Mouse (Mus musculus) thymus, postnatal 36 days (tissue): ENCODE data around the gene Gas1.

ENCODE experiments used
- DNase-seq, 2 experiments: peaks; one replicate each; pipeline ENCODE4 v3.0.0; 2022; ENCODE audit warnings: mixed read lengths in 2 of 2

Gene Gas1

DNA sequence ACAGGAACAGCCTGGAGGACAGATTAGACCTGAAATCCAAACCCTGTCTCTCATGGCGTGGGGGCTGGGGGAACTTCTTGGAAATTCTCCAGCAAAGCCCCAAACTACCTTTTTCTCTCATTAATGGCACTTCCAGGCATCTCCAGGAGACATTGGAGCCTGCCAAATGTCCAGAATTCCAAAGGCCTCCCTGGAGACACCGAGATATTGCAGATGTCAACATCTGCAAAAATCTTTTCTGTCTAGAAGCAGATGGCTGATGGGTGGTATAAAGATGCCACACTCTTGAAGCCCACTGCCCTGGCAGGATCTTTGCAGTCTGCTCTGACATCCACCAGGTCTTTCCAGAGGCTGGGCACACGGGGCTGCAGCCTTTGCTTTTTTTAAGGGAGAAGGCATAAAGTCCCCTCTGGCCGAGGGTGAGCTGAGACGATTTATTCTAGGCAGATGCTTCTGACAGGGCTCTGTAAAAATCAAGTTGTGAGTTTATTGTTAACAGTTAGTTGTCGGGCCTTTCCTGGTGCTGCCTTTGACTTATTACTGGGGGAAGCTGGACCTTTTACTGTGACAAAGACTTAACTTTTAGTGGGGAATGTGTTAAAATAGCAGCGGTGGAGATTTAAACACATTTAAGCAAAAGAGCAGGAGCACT is 4.7 kb downstream of the Gas1 start:
- no peak for DNase-seq

- no peak for DNase-seq
Measured at GRCm38 (mm10) chr13:60171781-60172180, 5.4 kb downstream of the Gas1 start.

GRCm38 (mm10) chr13:60170898-60171715 is 6.1 kb downstream of the Gas1 start:
- no peak for DNase-seq

DNA sequence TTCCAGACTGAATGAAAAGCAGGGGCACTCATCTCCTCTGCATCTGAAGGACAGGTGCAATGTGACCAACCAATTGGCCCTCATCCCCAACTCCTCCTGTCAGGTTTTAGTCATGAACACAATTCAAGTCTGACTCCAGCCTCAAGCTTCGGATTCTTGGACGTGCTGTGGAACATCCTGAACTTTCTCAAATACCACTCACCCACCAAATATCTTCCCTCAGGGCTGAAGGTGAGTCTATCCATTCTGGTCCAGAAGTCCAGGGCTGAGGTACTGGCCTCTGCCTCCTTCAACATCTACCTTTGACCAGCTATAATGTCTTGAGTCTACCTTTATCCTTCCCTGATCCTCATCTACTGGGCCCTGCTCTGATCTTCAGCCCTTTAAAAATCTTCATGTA is 8.1 kb downstream of the Gas1 start:
- no peak for DNase-seq

DNA sequence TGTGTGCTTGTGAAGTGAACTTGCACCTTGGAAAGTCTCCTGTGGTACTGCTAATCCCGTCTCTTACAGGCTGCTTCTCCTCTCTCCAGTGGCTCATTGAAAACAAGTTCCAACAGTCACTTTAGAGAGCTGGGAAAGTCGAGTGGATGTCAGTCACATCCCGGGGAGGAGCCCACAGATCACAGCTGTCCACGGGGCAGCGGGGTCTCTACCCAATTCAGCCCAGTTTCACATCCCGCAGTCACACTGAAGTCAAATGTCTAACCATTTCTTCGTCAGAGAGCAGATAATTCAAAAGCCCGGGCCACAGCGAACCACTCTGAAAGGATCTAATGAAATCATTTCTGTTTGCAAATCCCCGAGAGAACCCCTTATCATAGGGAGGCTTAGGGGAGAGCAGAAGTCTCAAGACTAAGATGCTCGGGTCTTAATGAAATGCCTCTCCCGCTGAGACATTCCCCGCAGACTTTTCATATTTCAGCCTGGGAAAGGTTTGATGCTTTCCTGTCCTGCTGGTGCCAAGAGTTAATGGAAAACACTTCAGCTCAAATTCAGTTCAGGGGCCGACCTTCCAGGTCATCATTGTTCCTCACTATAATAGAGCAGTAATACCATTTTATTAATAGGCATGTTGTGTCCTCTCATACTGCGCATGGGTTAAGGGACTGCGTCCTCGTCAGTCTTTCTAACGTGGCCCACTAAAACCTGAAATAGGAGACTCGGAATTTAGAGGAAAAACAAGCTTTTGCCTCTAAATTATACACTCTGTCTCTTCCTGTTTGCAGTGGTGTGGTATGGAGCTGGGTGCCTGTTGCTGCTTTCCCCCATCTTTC is 20.7 kb downstream of the Gas1 start:
- no peak for DNase-seq

DNA sequence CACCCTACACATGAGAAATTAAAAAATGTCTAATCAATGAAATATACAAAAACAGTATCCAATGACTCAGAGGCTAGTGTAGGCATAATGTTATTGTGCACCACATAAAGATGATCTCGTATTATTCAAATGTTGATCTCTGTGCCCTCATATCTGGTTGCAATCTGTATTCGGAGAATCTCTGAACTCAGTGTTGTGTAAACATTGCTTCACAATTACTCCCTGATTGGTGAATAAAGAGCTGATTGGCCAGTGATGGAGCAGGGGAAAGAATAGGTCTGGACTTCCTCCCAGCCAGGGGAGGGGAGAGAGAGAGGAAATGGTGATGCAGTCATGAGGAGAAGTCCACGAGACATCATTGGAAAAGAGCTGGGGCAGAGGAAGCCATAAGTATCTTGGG is 23.0 kb downstream of the Gas1 start:
- DNase-seq, result no peak

DNA sequence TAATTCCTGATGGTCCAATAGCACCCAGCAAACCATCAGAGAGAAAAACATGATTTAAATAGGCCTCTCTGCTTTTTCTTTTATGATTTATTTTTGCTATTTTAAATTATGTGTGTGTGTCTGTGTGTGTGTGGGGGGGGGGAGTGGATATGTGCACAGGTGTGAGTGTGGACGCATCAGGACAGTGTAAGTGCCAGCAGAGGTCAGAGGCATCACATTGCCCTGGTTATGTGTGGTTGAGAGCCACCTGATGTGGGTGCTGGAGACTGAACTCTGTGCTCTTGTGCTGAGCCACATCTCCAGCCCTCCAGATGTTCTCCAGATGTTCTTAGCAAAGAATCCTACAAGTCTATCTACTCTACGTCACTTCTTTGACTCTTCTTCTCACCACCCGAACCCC is 28.9 kb downstream of the Gas1 start:
- no peak for DNase-seq

DNA sequence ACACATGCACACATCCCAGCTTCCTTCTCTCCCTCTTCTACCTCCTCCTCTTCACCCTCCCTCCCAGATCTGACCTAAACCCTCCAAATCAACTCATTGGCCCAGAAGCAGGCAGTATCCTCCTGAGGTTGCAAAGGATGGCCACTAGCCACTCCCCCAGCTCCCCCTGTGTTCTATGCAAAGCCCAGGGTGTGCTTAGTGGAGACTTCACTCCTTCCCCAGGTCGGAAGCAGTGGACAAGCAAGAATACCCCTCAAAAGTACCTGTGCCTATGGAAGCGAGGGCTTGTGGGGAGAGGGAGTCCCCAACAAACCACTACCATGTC is 29.3 kb downstream of the Gas1 start:
- no peak for DNase-seq

- no peak for DNase-seq
Measured at GRCm38 (mm10) chr13:60146994-60147856, 29.9 kb downstream of the Gas1 start.

GRCm38 (mm10) chr13:60146231-60146630 is 30.9 kb downstream of the Gas1 start:
- no peak for DNase-seq

- no peak for DNase-seq
Measured at GRCm38 (mm10) chr13:60136962-60137361, 40.2 kb downstream of the Gas1 start.

DNA sequence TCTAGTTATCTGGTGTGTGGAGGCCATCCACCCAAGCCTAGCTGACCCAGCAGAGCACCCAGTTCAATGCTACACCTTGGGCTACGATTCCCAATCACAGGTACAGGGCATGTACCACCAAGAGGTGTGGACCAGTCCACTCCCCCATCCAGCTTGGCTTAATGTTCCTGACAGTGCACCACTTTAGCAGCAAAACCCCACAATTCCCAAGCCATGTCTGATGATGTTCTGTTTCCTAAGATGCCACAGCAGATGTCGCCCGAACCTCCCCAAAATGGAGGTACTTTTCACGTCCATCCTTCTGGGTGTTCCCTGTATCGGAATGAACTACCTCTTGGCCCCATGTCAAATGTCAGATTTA is 42.7 kb downstream of the Gas1 start:
- no peak for DNase-seq

- no peak for DNase-seq
Measured at GRCm38 (mm10) chr13:60133716-60134438, 43.3 kb downstream of the Gas1 start.

DNA sequence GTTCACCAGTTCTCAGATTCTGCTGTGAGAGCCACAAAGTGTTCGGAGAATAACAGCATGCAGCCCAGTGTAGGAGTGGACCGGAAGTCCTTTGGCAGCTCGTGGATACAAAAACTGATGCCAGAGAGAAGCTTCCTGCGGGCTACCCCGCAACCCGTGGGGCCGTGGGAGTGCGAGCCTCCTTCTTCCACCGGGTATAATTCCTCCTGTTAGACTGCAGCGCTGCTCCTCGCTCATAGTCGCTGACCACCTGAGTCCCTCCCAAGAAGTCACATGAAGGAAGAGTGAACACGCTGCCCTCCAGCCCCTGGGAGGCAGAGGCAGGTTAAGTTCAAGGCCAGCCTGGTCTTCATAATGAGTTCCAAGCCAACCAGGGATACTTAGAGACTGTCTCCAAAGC is 45.4 kb downstream of the Gas1 start:
- no peak for DNase-seq

DNA sequence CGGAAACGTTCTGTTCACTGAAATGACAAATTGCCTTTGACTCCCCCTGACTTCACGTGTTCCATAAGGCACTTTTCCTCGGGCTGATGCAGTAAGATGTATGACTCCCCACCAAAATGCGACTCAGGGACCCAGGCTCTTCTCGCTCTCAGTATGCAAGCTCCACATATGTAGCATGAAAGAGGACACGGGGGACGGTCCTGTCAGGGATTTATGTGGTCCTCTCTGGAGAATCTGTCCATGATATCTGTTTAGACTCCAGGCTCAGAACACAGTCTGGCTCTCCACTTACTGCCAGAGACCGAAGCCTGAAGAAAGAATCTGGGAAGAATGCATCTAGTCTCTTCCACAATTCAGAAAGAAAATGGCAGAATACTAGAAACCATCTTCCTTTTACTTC is 47.6 kb downstream of the Gas1 start:
- DNase-seq, result no peak

DNA sequence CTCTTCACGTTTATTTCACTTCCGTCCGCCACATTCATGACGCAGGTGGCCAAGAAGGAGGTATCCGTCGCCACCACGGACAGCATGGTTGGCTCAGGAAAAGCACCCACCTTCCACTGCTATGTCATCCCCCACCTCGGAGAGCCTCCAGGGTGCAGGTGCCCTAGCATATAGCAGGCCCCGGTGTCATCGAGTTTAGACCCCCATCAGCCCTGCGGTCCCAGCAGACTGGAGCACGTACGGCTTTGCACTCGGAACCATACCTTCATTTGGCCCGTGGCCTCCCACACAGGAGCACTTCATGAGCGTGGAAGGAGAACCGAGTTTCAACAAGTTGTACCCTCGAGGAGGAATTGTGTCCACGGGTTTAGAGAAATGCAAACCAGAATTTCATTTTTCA is 50.8 kb downstream of the Gas1 start:
- DNase-seq, result no peak

DNA sequence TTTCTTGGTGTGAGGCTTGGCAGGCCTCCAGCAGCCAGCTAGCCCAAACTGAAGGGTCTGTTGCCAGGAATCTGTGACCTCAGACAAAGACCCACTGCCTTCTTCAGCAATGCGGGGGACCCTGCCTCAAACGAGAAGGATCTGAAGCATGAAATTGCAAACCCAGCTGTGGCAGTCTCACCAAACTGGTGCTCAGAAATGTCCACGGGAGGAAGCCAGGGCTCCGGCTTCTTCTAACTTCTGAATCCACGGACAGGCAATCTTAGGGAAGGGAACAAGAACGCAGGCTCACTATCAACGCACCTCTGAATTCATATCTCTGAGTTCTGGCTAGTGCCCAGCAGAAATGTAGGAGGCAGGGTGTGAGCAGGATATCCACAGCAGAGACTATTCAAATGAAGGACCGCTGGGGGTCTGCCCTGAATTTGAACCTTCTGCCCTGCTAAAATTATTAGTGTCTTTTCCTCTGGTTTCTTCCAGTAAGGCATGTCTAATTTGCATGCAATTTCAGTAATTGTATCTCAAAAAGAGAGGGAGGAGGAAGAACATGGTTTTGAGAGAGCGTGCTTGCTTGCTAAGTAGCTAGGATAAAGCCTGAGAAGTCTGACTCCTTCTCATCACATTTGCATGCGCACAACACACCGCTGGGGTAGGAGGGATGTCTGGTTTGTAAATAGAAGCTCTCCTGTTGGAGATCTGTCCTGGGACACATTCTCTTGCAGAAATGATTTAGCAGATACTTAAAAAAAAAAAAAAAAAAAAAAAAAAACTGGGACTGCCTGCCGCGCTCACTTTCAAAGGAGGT is 51.5 kb downstream of the Gas1 start:
- DNase-seq, result no peak

DNA sequence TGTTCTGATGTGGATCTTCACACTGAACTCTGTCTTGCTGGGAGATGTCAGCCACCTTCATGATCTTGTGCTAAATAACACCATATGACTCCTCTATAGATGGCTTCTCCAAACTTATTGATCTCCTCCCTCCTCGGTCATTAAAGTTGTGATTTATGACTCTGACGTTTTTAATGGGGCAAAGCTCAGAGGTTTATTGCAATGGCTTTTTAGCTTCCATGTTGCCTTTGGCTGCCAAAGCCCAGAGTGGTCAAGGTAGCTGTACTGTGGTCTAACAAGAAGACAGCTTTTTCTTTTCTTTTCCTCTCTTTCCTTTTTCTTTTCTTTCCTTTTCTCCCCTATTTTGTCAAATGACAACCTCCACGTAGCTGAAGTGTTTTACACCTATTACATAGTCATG is 52.1 kb downstream of the Gas1 start:
- DNase-seq, result no peak

GRCm38 (mm10) chr13:60124456-60124855 is 52.7 kb downstream of the Gas1 start:
- DNase-seq, result no peak
